Mouse (Mus musculus): ENCODE measurements around the gene 4931406P16Rik. TPM values are rescaled to one million over a fixed set of nuclear protein-coding genes. Genes with fewer than 3 reads are reported as not detected.
"Not testable (repeated sequence)": the region's sequence is repeated elsewhere in the genome, so short reads cannot be mapped to it uniquely, and the experiment has no call there.

4931406P16Rik gene
- polyA plus RNA-seq, 1 experiment = not detected

- Histone ChIP-seq H3K4me3 (ENCODE audit: insufficient read depth, low read depth, low read length) (no peak overlapping the region), H3K27ac (ENCODE audit: insufficient read depth, low read depth, low read length) (no peak overlapping the region), H3K4me1 (ENCODE audit: control insufficient read depth, insufficient read depth, low read length) (peaks cover 7% of the 10 kb centered on the region; the same call in 1 of the 2 replicates)
- TF ChIP-seq POLR2A (IDR thresholded peaks at IDR 0.05; ENCODE audit: insufficient read depth, low read depth, low read length) (no peak), CTCF (IDR thresholded peaks at IDR 0.05; ENCODE audit: insufficient read depth, low read depth, low read length) (no peak)
- WGBS = 73% methylated on average over 5 of the region's 5 CpGs
These were observed 25.8 kb upstream of the 4931406P16Rik start for GRCm38 (mm10) chr7:34339164-34339489.

DNA sequence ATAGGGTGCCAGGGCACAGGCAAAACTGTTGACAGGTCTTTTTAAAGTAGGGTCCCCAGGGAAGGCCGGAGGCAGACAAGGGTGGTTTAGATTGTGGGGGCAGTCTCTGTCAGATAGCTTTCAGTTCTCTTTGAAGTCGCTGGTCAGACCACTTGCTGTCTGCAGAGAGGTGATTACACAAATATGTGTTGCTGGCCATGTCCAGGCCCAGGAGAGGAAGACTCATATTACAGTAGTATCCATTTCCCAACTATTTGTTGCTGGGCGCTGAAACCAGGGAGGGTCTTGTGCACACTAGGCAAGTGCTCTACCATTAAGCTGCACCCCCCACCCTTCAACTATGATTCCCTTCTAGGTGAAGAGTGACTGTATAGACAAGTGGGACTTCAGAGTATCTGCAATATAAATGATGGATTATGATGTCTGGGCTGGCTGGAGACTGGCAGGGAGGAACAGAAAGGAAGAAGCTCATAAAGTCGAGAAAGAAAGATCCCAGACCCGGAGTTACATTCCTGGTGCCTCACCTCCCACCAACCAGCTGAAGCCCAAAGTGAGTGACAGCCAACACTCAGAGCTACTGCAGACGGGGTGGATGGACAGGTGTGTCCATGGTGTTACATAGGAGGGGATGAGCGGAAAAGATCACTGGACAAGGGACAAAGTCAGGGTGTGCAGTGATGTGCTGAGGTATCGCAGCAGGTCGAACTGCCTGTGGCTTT is 25.3 kb upstream of the 4931406P16Rik start:
- Histone ChIP-seq H3K27ac (ENCODE audit: insufficient read depth, low read depth, low read length) (no peak overlapping the region), H3K4me3 (ENCODE audit: insufficient read depth, low read depth, low read length) (no peak overlapping the region), H3K4me1 (ENCODE audit: control insufficient read depth, insufficient read depth, low read length) (peaks cover 6% of the 10 kb centered on the region; the same call in 1 of the 2 replicates)
- TF ChIP-seq POLR2A (IDR thresholded peaks at IDR 0.05; ENCODE audit: insufficient read depth, low read depth, low read length) (no peak), CTCF (IDR thresholded peaks at IDR 0.05; ENCODE audit: insufficient read depth, low read depth, low read length) (no peak)
- WGBS = 77% methylated on average over 9 of the region's 9 CpGs

- no peak for TF ChIP-seq CTCF (IDR thresholded peaks at IDR 0.05; ENCODE audit: insufficient read depth, low read depth, low read length)
- no peak for TF ChIP-seq POLR2A (IDR thresholded peaks at IDR 0.05; ENCODE audit: insufficient read depth, low read depth, low read length)
- no peak overlapping the region for H3K4me3 ChIP-seq (ENCODE audit: insufficient read depth, low read depth, low read length)
- 93% methylated on average over 2 of the region's 2 CpGs for WGBS
- H3K27ac ChIP-seq (ENCODE audit: insufficient read depth, low read depth, low read length) = no peak overlapping the region
- H3K4me1 ChIP-seq (ENCODE audit: control insufficient read depth, insufficient read depth, low read length) = peaks cover 3% of the 10 kb centered on the region; the same call in 1 of the 2 replicates
These were observed 23.9 kb upstream of the 4931406P16Rik start for GRCm38 (mm10) chr7:34337268-34337667.

DNA sequence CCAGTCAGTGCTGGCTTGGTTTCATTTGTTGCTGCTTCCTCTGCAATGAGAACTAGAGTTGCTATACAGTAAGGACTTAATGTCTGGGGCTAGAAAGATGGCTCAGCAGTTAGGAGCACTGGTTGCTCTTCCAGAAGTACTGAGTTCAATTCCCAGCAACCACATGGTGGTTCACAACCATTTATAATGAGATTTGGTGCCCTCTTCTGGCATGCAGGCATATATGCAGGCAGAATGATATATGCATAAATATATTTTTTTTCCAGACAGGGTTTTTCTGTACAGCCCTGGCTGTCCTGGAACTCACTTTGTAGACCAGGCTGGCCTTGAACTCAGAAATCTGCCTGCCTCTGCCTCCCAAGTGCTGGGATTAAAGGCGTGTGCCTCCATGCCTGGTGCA is 23.2 kb upstream of the 4931406P16Rik start:
- 88% methylated on average over 1 of the region's 1 CpGs for WGBS
- not testable (repeated sequence) for H3K27ac ChIP-seq (ENCODE audit: insufficient read depth, low read depth, low read length); H3K4me1 ChIP-seq (ENCODE audit: control insufficient read depth, insufficient read depth, low read length); H3K4me3 ChIP-seq (ENCODE audit: insufficient read depth, low read depth, low read length)

- WGBS = 44% methylated on average over 3 of the region's 3 CpGs
These were observed 14.1 kb upstream of the 4931406P16Rik start for GRCm38 (mm10) chr7:34327493-34327892.

DNA sequence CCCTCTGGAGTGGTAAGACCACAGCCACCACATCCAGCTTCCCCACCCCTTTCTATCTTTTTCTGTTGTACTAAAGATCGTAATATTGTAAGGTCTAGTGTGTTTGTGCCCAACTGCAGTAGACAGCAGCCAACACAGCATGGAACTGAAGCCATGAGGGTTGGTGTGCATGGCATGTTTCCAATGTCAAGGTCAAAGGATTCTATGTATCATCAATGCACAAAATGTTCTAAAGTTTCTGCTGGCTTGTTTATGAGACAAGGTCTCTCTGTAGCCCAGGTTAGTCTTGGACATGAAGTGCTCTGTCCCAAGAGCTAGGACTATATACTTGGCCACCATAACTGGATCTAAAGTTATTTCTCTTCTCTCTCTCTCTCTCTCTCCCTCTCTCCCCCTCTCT is 11.5 kb upstream of the 4931406P16Rik start:
- WGBS = 91% methylated on average over 1 of the region's 1 CpGs
- Histone ChIP-seq H3K4me3 (ENCODE audit: insufficient read depth, low read depth, low read length) (no peak overlapping the region), H3K27ac (ENCODE audit: insufficient read depth, low read depth, low read length) (no peak overlapping the region), H3K4me1 (ENCODE audit: control insufficient read depth, insufficient read depth, low read length) (no peaks in the 10 kb centered on the region)
- TF ChIP-seq POLR2A (IDR thresholded peaks at IDR 0.05; ENCODE audit: insufficient read depth, low read depth, low read length) = no peak
- no peak for TF ChIP-seq CTCF (IDR thresholded peaks at IDR 0.05; ENCODE audit: insufficient read depth, low read depth, low read length)

More at GRCm38 (mm10) chr7:34327493-34327892, 14.1 kb upstream of the 4931406P16Rik start:
- H3K4me3 ChIP-seq (ENCODE audit: insufficient read depth, low read depth, low read length) = no peak overlapping the region
- no peaks in the 10 kb centered on the region for H3K4me1 ChIP-seq (ENCODE audit: control insufficient read depth, insufficient read depth, low read length)
- H3K27ac ChIP-seq (ENCODE audit: insufficient read depth, low read depth, low read length) = 0 out of 2 replicates have a peak overlapping the region, but pooled peaks have one; percentile 20
- TF ChIP-seq CTCF (IDR thresholded peaks at IDR 0.05; ENCODE audit: insufficient read depth, low read depth, low read length) (no peak), POLR2A (IDR thresholded peaks at IDR 0.05; ENCODE audit: insufficient read depth, low read depth, low read length) (no peak)

- H3K27ac ChIP-seq (ENCODE audit: insufficient read depth, low read depth, low read length) = no peak overlapping the region
- no peaks in the 10 kb centered on the region for H3K4me1 ChIP-seq (ENCODE audit: control insufficient read depth, insufficient read depth, low read length)
- H3K4me3 ChIP-seq (ENCODE audit: insufficient read depth, low read depth, low read length) = no peak overlapping the region
- TF ChIP-seq POLR2A (IDR thresholded peaks at IDR 0.05; ENCODE audit: insufficient read depth, low read depth, low read length) (no peak), CTCF (IDR thresholded peaks at IDR 0.05; ENCODE audit: insufficient read depth, low read depth, low read length) (no peak)
- WGBS = 94% methylated on average over 2 of the region's 2 CpGs
These were observed 10.7 kb upstream of the 4931406P16Rik start for GRCm38 (mm10) chr7:34324005-34324404.

GRCm38 (mm10) chr7:34323351-34323750 is 10.0 kb upstream of the 4931406P16Rik start:
- WGBS = 79% methylated on average over 8 of the region's 8 CpGs
- Histone ChIP-seq H3K27ac (ENCODE audit: insufficient read depth, low read depth, low read length) (no peak overlapping the region), H3K4me3 (ENCODE audit: insufficient read depth, low read depth, low read length) (no peak overlapping the region), H3K4me1 (ENCODE audit: control insufficient read depth, insufficient read depth, low read length) (no peaks in the 10 kb centered on the region)
- no peak for TF ChIP-seq CTCF (IDR thresholded peaks at IDR 0.05; ENCODE audit: insufficient read depth, low read depth, low read length)
- no peak for TF ChIP-seq POLR2A (IDR thresholded peaks at IDR 0.05; ENCODE audit: insufficient read depth, low read depth, low read length)

GRCm38 (mm10) chr7:34321958-34322357 is 8.6 kb upstream of the 4931406P16Rik start:
- H3K27ac ChIP-seq (ENCODE audit: insufficient read depth, low read depth, low read length) = no peak overlapping the region
- 65% methylated on average over 4 of the region's 4 CpGs for WGBS
- no peak overlapping the region for H3K4me3 ChIP-seq (ENCODE audit: insufficient read depth, low read depth, low read length)
- no peaks in the 10 kb centered on the region for H3K4me1 ChIP-seq (ENCODE audit: control insufficient read depth, insufficient read depth, low read length)
- no peak for TF ChIP-seq POLR2A (IDR thresholded peaks at IDR 0.05; ENCODE audit: insufficient read depth, low read depth, low read length)
- no peak for TF ChIP-seq CTCF (IDR thresholded peaks at IDR 0.05; ENCODE audit: insufficient read depth, low read depth, low read length)
